Comparison of ENCODE assay signal across 10 mouse cellular contexts in the genomic region with DNA sequence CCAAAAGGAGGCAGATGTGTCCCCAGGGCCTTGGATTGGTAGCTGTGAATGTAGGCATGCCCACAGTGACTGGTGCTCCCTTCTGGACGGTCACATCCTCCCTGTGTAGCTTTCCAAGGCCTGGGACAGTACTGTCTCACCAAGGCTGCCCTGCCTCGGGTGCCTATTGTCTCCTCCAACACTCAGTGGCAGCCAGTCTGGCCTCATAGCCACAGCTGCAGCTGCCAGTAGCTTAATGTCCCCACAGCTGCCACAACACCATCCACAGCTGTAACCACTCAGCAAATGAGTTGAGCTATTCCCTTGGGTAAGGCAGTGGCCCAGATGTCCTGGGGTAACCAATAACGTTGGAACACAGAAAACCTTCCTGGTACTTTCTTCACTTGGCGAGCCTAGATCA.
DNase-seq lines count a peak whose midpoint lies in the region.
"Had no signal": no experiment of that assay in that cellular context is flagged by ENCODE, and none has a peak within 500 bp of the region (broad histone marks: within the 10 kb centered on the region; RNA-seq: fewer than 3 reads in every experiment).

No protein-coding gene starts in this region.

- intact Hi-C loops in heart, postnatal 14 days (cut with DNase I): no loop called here

- H3K27ac ChIP-seq in embryonic facial prominence, embryonic 10.5 days (replicated peaks): peak overlapping the region; percentile 41; the same call in 1 of the 2 replicates
- H3K27ac ChIP-seq: layer of hippocampus, adult 2 months had no signal

- no peaks in the 10 kb centered on the region for H3K9me3 ChIP-seq in embryonic facial prominence, embryonic 10.5 days

- H3K4me1 ChIP-seq in embryonic facial prominence, embryonic 10.5 days: peaks cover 18% of the 10 kb centered on the region

- H3K27me3 ChIP-seq in embryonic facial prominence, embryonic 10.5 days (replicated peaks; ENCODE audit: low read depth, poor library complexity, severe bottlenecking): no peaks in the 10 kb centered on the region
- H3K27me3 ChIP-seq: Patski had no signal

- no peaks in the 10 kb centered on the region for H3K36me3 ChIP-seq in embryonic facial prominence, embryonic 10.5 days (replicated peaks)

- WGBS in embryonic facial prominence, embryonic 10.5 days: 32% methylated on average over 4 of the region's 4 CpGs

- DNase-seq in MN1 (ENCODE audit: low spot score): peak; percentile 31
- DNase-seq in embryonic facial prominence, embryonic 10.5 days (ENCODE audit: low spot score): peak; percentile 48
- DNase-seq in heart, postnatal 14 days: peak; percentile 30 to 36
- peak; percentile 6 for DNase-seq in lung, postnatal 36 days
- DNase-seq in urinary bladder, adult 18-20 months (ENCODE audit: low spot score in 2 of 2): no peak
- DNase-seq in yolk sac, embryonic 10.5 days (ENCODE audit: low spot score): no peak
- no peak for DNase-seq in adipocyte (ENCODE audit: low spot score)
- DNase-seq: thymus, postnatal 36 days had no signal

- H3K4me3 ChIP-seq in embryonic facial prominence, embryonic 10.5 days: no peak overlapping the region
- H3K4me3 ChIP-seq: layer of hippocampus, adult 2 months had no signal

Comparison
In these comparisons a context has a peak if more than half of its experiments do, and no peak if none do; other contexts are left out.
1. DNase-seq: peak in MN1 (single experiment), embryonic facial prominence, embryonic 10.5 days (single experiment), heart, postnatal 14 days (2 of 2) and lung, postnatal 36 days (single experiment); none in urinary bladder, adult 18-20 months (0 of 2), yolk sac, embryonic 10.5 days (single experiment) and adipocyte (single experiment).